Mouse (Mus musculus) heart, embryonic 11.5 days (tissue): Measurements from ENCODE around the gene Foxb2. TPM values are rescaled to one million over a fixed set of nuclear protein-coding genes. Genes with fewer than 3 reads are reported as not detected.

ENCODE experiments used
- ATAC-seq: fragments of 200-750 bp; cut with Nextera tagmentation; replicated peaks from 2 replicates; pipeline ENCODE4 v1.8.0; 2017; ENCODE audit warnings: moderate library complexity; ENCODE audit not compliant: insufficient number of reproducible peaks, low FRiP score, low TSS enrichment
- H3K27ac ChIP-seq: fragments of 300-500 bp; sonication (generic); 2 replicates; pipeline ENCODE4 v1.5.1; 2014; ENCODE audit warnings: mild to moderate bottlenecking, low read depth, low read length
- H3K27me3 ChIP-seq: fragments of 300-500 bp; sonication (generic); 2 replicates; pipeline ENCODE4 v1.6.1; 2014; ENCODE audit warnings: mild to moderate bottlenecking, low read length, mixed read lengths; ENCODE audit not compliant: control insufficient read depth, insufficient read depth
- H3K36me3 ChIP-seq: fragments of 300-500 bp; sonication (generic); 2 replicates; pipeline ENCODE4 v1.6.1; 2014; ENCODE audit warnings: mild to moderate bottlenecking, low read length, moderate library complexity, mixed read lengths; ENCODE audit not compliant: control insufficient read depth, insufficient read depth
- H3K4me1 ChIP-seq: fragments of 300-500 bp; sonication (generic); 2 replicates; pipeline ENCODE4 v1.6.1; 2014; ENCODE audit warnings: low read length; ENCODE audit not compliant: control insufficient read depth, insufficient read depth
- H3K4me2 ChIP-seq: fragments of 300-500 bp; sonication (generic); 2 replicates; pipeline ENCODE4 v1.6.1; 2014; ENCODE audit warnings: mild to moderate bottlenecking, moderate library complexity
- H3K4me3 ChIP-seq: fragments of 300-500 bp; sonication (generic); 2 replicates; pipeline ENCODE4 v1.5.1; 2014; ENCODE audit warnings: low read depth, low read length
- H3K9ac ChIP-seq: fragments of 300-500 bp; sonication (generic); 2 replicates; pipeline ENCODE4 v1.6.1; 2014; ENCODE audit warnings: mild to moderate bottlenecking, low read depth, low read length, moderate library complexity
- H3K9me3 ChIP-seq: fragments of 300-500 bp; sonication (generic); replicated peaks from 2 replicates; pipeline ENCODE4 v1.6.1; 2016; ENCODE audit warnings: low read length; ENCODE audit not compliant: control insufficient read depth
- WGBS: fragments of 180-500 bp; shearing (Covaris S2); extraction: QIAGEN DNeasy Blood & Tissue Kit; methylation state at CpG from one replicate; pipeline ENCODE4 v1.1.7; 2014; ENCODE audit not compliant: insufficient replicate concordance; 5-methylcytosine and 5-hydroxymethylcytosine counted together
- polyA plus RNA-seq: library from polyadenylated mRNA; unstranded; fragments of >200 nt; fragmentation: Nextera tagmentation; extraction: Ambion mirVana; gene quantifications from 2 replicates; pipeline ENCODE4 v1.2.1, GENCODE M21; 2014

The Foxb2 gene
- polyA plus RNA-seq, 1 experiment from 2014 or later: not detected

DNA sequence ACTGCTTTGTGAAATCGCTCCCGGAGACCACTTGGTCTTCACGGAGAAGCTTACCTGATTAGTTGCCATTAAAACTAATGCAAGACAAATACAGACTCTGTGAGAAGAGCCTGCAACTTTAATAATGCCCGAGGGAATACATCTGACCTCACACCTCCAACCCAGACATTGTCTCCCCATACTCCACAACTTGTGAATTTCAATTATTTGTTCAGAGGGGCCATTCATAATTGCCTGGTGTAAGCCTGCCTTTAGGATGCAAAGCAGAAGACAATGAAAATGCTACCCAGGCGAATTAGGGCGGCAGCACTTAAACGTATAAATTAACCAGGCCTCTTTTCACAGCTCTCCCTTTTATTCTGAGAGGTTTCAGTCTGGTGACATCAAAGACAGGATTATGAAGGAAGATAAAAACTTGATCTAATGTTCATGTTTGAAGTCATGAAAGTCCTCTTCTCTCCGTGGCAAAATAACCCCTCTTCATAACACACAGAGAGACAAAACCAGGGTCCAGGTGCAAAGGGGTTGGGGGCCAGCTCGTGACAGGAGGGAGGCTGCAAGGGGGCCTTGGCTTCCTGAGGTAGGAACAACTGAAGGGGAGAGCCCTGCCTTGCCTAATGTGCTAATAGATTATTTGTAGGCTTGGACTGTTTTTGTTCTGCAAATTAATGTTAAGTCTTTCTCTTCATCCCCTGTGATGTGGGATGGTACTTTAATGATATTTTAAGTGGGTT, 31.9 kb downstream of the Foxb2 start:
- Histone ChIP-seq H3K4me2 (no peak overlapping the region), H3K27me3 (no peaks in the 10 kb centered on the region), H3K9me3 (no peaks in the 10 kb centered on the region), H3K36me3 (no peaks in the 10 kb centered on the region), H3K27ac (no peak overlapping the region), H3K4me1 (no peaks in the 10 kb centered on the region), H3K9ac (no peak overlapping the region), H3K4me3 (no peak overlapping the region)
- WGBS: 51% methylated on average over 9 of the region's 9 CpGs
- no peak for ATAC-seq

GRCm38 (mm10) chr19:16841001-16841400, 32.6 kb downstream of the Foxb2 start:
- H3K27me3 ChIP-seq: no peaks in the 10 kb centered on the region
- no peak for ATAC-seq
- H3K9me3 ChIP-seq: no peaks in the 10 kb centered on the region
- H3K4me3 ChIP-seq: no peak overlapping the region
- 83% methylated on average over 8 of the region's 8 CpGs for WGBS
- H3K9ac ChIP-seq: no peak overlapping the region
- H3K4me1 ChIP-seq: no peaks in the 10 kb centered on the region
- no peaks in the 10 kb centered on the region for H3K36me3 ChIP-seq
- no peak overlapping the region for H3K27ac ChIP-seq
- no peak overlapping the region for H3K4me2 ChIP-seq

DNA sequence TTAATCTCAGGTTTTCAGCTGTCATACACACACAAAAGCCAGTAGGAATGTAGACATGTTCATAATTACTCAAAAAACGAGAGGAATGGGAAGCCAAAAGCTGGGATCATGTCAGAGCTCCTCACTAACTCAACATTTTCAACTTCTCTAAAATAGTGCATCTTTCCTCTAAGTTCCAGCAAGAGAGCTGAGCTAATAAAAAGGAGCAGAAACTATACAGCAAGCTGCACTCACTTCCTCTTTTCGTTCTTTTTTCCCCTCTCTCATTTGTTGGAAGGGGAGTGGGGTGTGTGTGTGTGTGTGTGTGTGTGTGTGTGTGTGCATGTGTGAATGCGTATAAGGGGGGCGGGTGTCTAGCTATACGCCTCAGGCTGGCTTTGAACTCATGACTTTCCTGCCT, 45.9 kb downstream of the Foxb2 start:
- ATAC-seq: no peak
- Histone ChIP-seq H3K9ac (no peak overlapping the region), H3K4me3 (no peak overlapping the region), H3K4me1 (no peaks in the 10 kb centered on the region), H3K27ac (no peak overlapping the region), H3K4me2 (no peak overlapping the region), H3K36me3 (no peaks in the 10 kb centered on the region), H3K27me3 (no peaks in the 10 kb centered on the region), H3K9me3 (no peaks in the 10 kb centered on the region)
- WGBS: 65% methylated on average over 5 of the region's 5 CpGs

DNA sequence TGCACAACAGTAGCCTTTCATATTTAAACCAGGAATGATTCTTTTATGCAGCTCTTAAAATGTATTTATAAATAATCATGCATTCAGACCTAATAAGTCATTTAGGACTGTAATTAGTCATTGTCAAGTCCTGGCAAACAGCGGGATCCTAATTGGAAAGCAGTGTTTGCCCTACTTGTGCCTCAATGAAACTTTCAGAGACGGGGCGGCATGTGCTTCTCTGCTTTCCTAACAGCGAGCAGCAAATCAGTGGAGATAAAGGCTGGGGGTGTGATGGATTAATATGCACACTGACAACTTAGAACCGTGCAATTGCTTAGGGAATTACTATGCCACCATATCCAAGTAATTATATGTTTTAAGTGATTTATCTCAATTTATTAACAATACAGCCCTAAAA, 48.4 kb downstream of the Foxb2 start:
- WGBS: 56% methylated on average over 5 of the region's 5 CpGs
- no peak overlapping the region for H3K9ac ChIP-seq
- H3K4me2 ChIP-seq: no peak overlapping the region
- no peaks in the 10 kb centered on the region for H3K4me1 ChIP-seq
- H3K4me3 ChIP-seq: no peak overlapping the region
- no peak for ATAC-seq
- no peak overlapping the region for H3K27ac ChIP-seq
- no peaks in the 10 kb centered on the region for H3K27me3 ChIP-seq
- no peaks in the 10 kb centered on the region for H3K36me3 ChIP-seq
- H3K9me3 ChIP-seq: no peaks in the 10 kb centered on the region

Other genes with a start within 250 kb of the Foxb2 start
- gene Vps13a, start 92.9 kb downstream of the Foxb2 start, polyA plus RNA-seq: 8.7 and 12.1 TPM in 2 replicates
- 8.0 and 9.8 TPM in 2 replicates for gene Prune2, start 82.3 kb upstream of the Foxb2 start, polyA plus RNA-seq